Mouse (Mus musculus) T-helper 1 cell (primary cell): ENCODE data around the gene Hmgb1.
"Not testable (repeated sequence)": the region's sequence is repeated elsewhere in the genome, so short reads cannot be mapped to it uniquely, and the experiment has no call there.

Experiments used
- in situ Hi-C: fragments of 300-600 bp; cut with MboI, MseI; formaldehyde crosslinking; loops from one replicate; pipeline ENCODE4 v1.15.1; 2025; ENCODE audit warnings: high pct_unique_total_duplicates

Gene Hmgb1

DNA sequence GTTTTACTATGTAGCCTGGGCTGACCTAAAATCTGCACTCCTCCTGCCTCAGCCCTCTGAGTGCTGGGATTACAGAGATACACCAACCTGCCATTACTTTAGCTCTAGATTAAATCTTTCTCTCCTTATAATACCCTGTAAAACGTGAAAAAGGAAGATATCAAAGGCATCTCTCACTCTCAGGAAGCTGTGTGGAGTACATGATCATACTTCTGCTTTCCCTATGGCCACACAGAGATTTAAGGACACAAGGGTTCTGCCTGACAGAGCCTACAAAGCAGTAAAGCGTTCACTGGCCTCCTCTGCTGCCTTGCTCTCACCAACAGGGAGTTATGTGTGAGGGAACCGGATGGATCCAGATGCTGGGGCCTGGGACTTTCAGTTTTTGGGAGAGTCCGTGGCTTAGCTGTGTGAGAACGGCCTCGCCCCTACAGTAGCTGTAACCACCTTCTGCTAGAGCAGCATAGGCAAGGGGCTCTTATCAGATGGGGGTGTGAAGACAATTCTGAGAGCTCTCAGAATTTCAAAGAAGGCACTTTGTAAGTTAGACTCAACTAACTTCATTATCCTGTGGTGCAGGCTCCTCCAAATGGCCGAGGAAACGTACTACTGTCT, 36.8 kb downstream of the Hmgb1 start:
- in situ Hi-C loops, result no loop called here

DNA sequence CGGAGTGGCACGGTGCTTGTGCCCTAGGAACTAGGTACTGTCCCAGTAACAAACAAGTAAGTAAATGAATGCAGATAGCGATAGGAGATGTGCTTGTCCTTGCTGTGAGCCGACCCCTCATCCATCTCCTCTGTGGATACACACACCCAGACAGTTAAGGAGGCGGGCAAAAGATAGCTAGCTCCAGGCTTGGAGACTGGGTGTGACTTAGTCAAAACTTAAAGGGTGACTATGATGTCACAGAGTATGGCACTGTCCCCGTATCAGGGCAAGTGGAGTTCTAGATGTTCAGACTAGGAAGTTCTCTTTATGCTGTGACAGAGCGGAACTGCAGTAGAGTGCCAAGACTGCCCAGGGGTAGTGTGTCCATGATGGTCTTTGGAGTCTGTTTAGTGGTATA, 37.6 kb downstream of the Hmgb1 start:
- in situ Hi-C loops, result no loop called here

DNA sequence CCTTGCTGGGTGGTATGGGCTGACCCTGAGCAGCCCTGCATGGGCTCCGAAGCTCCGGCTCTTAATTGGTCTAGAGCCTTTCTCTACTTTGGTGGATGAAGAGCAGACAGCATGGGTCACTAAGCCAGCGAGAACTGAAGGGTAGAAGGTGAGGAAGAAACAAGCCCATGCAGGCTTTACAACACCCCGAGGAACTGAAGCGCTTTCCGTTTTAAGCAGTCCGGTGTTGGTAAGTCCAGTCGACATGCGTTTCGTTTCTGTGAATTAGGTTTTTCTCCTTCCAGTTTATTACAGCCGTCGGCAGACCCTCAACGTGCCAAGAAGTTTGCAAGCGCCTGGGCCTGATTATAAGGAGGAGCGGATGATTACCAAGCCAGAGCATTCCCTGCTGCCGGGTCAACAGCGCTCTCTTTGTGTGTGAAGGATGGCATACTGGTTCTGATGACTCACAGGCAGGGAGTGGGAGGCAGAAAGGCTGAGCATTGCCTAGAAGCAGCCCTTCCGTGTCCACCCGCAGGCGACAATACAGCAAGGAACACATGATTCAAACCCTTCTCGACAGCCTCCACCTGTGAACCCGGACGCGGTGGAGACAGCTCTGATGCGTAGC, 40.4 kb downstream of the Hmgb1 start:
- in situ Hi-C loops, result no loop called here

DNA sequence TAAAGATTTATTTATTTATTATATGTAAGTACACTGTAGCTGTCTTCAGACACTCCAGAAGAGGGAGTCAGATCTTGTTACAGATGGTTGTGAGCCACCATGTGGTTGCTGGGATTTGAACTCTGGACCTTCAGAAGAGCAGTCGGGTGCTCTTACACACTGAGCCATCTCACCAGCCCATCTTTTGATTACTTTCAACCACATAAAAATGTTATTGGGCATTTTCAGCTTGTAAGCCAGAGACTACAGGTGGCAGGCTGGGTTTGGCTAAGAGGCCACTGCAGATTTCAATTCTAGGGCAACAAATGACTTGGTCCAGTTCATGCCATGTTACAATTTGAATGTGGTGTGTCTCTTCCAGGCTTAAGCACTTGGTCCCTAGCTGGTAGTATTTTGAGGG, 43.1 kb downstream of the Hmgb1 start:
- in situ Hi-C loops, result not testable (repeated sequence)

DNA sequence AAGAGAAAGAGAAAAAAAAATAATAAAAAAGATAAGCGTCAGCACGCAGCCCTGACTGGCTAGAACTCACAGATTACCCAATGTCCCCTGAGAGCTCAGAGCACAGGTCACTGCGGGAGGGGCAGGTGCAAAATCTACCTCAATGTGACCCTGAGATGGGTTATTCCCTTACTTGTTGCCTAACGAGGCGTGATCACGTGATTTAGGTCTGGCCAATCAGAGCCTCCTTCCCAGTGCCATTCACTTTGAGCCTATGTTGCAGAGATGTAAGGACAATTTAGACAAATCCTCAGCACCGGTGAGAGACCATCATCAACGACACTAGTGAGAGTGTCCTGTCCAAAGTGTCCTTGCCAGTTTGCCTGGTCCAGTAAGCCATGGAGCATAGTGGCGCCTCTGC, 44.0 kb downstream of the Hmgb1 start:
- in situ Hi-C loops, result no loop called here

DNA sequence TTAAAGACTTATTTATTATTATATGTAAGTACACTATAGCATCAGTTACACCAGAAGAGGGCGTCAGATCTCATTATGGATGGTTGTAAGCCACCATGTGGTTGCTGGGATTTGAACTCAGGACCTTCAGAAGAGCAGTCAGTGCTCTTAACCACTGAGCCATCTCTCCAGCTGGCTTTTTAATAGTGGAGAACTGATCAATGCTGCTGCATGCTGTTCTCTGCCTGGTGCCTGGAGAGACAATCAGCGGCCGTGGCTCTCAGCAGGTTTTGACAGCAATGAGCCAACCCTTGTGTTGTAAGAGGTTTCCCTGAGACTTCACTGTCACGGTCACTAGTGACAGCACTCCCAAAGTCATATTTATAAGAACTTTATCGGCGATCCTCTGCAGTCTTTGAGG, 46.2 kb downstream of the Hmgb1 start:
- in situ Hi-C loops, result not testable (repeated sequence)

DNA sequence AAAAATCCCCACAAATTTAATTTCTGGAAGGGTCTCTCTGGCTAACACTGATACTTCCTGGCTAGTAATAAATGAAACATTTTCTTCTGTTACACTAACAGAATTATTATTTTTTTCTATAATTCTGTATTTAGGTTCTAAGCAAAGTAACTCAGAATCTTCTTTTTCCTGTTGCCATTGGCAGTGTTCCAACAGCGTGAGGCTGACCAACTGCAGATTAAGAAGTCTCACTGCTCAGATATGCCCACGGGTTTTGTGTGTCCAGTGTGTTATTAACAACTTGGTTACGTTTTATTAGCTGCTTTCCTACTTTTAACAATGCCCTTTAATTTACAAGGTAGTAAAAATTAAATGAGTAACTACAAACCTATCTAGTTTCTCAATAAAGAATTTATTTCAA, 46.8 kb downstream of the Hmgb1 start:
- in situ Hi-C loops, result no loop called here

DNA sequence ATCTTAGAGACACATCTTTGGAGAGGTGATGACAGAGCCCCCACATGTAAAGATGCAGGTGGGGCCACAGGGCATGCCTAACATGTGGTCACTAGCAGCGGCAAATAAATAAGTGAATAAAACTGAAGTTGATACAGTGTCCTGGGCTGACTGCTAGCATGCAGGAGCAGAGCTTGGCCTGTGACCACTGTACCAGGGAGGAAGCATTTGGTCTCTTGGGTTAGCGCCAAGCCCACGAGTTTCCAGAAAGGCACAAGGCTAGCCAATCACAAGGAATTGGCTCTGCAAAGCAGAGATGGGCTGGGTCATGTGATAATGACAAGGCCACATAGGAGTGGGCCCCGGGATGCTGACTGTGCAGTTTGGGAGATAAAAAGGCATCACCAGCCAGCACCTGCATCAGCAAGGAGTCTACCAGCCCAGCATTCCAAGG, 47.3 kb downstream of the Hmgb1 start:
- in situ Hi-C loops, result no loop called here

DNA sequence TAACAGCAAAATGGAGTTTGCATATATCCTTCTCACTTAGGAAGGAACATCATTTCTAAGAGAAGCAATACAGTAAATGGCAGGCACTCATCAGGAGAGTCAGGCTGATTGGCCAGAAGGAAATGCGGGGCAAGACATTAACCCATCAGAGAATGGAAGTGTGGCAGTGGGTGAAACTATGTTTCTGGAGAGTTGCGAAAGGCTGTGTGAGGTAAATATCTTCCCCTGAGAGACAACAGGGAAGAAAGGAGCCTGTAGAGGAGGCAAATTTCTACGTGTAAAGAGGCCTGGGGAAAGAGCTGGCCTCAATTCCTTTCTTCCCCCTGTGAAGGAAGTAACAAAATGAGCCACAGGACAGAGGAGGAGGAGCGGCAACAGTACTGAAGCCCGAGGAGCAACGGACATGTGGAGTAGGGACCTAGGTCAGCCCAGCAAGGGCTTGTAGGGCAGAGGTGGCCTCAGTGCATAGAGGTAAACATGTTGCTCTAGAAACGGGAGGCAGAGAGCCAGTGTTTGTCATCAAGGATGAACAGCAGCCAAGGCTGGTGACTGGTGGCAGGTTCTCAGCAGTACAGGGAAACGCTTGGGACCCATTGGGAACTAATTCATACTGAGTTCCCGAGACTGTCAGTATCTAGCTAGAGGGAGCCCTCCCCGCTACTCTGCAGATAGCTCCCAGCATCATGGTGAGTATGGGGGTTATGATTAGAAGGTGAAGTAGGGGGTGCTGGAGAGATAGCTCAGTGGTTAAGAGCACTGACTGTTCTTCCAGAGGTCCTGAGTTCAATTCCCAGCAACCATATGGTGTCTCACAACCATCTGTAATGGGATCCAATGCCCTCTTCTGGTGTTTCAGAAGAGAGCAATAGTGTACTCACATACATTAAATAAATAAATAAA, 48.6 kb downstream of the Hmgb1 start:
- in situ Hi-C loops, result no loop called here

DNA sequence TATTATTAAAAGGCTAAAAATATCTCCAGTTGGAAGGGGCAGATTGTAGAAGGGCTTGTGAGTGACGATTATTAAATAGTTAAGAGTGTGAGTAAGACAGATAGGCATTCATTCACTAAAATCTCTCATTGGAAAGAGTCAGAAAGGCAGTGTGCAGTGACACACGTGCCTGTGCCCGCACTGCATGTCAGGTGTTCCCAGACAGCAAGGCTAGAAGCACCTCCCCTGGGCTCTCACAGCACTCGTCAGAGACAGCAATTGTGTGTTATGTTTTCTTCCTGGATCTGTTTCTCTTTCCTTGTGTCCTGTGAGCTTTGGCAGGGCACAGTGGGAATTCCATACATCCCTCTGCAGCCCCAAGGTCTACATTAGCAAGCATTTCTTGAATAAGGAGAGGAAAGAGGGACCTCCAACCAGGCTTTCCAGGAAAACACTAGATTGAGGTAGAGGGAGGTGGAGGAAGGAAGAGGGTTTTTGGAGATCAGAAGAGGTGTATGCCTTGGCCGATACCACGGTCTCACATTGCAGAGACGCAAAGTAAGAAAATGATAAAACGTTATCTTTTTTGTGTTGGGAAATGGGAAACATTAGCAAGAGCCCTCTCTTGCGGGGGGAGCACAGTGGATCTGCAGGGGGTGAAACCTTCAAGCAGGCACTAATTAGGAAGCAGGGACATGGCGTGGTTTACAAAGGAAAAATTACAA, 49.4 kb downstream of the Hmgb1 start:
- in situ Hi-C loops, result no loop called here

DNA sequence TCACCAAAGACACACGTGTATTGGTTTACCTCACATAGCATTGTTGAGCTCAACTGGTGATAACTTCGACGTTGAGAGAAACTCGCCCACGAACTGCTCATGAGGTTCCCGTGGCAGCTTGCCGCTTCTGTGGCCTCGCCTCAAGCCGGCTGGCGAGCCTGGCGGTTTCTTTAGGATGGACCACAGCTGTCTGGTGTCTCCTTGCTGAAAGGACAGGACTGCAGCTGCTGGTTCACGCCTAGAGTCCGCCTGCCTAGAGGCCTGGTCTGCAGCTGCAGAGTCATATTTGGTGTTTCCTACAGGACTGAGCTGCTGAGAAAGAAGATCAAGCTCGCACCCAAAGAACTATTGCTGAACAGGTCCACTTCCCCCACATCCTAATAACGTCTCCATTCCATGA, 55.8 kb downstream of the Hmgb1 start:
- in situ Hi-C loops, result no loop called here

DNA sequence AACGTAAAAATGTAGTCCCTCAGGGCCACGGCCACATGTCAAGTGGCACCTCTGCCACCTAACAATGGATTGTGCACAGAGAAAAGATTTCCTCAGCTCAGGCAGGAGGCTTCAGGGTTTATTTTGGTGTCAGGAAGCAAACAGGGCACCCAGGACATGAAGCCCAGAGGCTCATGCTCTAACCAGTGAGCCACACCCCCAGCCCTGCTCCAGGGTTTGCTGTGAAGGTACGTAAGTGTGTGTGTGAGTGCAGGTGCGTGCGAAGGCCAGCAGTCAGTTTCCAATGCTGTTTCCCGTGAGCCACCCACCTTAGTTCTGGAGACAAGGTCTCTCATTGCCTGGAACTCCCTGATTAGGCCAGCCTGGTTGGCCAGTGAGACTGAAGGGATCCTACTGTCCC, 60.5 kb downstream of the Hmgb1 start:
- in situ Hi-C loops, result no loop called here

DNA sequence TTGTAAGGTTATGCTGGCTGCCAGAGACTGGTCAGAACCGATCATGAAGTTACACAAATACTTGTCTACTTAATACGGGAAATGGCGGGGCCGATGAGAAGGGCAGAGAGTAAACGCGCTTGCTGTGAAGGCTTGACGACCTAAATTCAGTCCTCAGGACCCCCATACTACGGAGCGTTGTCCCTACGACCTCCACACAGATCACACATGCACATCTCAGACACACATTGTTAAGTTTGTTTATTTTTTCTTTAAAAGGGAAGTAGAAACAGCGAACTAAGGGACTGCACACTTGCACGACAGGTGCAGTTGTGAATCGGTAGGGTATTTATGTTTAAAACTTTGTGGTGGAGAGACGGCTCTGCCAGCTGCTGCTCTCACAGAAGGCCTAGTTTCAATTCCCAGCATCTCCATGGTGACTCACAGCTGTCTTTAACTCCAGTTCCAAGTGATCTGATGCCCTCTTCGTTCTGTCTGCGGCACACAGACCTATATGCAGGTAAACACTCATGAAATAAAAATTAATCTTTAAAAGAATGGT, 64.9 kb downstream of the Hmgb1 start:
- in situ Hi-C loops, result no loop called here

DNA sequence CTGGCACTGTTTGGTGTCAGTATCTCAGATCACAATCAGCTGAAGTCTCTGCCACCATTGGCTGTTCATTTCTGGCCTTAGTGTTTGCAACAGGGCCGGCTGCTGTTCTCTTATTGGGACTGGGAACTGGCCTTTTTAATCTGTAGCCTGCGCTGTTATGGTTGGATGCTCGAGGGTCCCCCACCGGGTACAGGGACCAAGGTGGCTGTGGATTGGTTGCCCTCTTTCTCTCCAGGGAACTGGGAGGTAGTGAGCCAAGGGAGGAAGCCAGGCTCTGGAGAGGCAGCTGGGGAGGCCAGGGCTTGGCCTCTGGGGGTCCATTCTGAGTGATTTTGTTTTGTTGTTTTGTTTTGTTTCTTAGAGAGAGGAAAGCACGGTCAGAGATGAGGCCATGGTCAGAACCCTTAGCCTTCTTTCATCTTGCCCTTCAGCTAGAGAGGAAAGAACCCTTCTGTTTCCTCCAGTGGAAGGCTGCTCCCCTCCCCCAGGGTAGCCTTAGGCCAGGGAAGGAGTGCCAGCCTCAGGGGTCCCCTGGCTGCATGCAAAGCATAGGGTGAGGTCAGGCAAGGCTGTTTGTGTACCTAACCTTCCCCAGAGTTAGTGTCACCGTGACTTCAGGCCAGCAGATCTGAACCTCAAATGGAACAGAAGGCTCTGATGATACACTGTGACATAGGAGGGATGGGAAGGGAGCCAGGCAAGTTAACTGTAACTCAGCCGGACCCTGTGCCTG, 66.3 kb downstream of the Hmgb1 start:
- in situ Hi-C loops, result no loop called here

DNA sequence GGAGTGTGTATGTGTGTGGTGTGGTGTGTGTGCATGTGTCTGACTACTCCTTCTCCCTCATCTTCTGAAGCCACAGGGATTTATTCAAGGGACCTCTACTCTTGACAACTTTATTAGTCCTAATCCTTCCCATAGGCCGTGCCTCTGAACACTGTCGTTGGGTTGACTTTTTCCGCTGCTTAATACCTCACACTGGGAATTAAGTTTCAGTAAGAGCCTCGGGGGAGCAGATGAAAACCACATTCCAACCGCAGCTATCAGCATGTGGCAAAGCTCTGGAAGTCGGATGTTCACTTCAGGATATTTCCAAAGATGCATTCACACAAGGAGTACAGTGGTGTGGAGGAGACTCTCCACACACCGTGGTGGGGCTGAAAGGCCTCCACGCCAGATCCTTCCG, 69.7 kb downstream of the Hmgb1 start:
- in situ Hi-C loops, result loop anchor here (5.0 kb wide), 1 partner anchor 42 kb away; no protein-coding TSS in a partner anchor

DNA sequence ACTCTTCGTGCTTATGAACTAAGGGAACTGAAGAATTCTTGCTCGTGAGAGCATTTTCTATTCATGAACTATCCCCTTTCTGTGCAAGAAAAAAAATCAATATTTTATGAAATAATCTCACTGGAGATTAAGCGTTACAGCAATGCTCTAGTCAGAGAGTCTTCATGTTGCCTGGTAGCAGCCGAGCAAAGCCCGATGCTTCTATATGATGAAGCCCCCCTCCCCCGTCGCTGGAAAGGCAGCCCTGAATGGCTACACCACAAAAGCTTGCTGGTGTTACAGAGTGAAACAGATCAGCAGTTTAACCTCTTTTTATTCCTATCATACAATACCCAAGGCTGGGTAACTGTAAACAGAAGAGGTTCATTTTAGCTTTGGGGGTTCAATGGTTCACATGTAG, 70.3 kb downstream of the Hmgb1 start:
- in situ Hi-C loops, result loop anchor here (5.0 kb wide), 1 partner anchor 42 kb away; no protein-coding TSS in a partner anchor

DNA sequence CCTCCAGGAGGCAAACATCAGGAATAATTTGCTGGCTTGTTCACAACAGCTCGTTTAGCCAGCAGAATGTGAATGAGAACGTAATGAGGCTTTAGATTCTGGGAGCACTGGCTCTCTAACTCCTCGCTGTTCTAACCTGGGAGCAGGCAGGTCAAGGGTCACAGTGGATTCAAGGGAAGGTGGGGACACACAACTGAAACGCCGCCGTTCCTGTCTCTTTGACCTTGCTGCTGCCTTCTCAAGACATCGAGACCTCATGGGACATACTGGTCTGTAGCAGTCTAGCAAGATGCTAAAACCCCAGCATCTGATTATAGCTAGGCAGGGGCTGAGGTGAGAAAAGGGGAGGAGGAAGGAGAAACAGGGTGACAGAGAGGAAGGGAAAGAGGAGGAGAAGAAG, 70.8 kb downstream of the Hmgb1 start:
- in situ Hi-C loops, result loop anchor here (5.0 kb wide), 1 partner anchor 41 kb away; no protein-coding TSS in a partner anchor

DNA sequence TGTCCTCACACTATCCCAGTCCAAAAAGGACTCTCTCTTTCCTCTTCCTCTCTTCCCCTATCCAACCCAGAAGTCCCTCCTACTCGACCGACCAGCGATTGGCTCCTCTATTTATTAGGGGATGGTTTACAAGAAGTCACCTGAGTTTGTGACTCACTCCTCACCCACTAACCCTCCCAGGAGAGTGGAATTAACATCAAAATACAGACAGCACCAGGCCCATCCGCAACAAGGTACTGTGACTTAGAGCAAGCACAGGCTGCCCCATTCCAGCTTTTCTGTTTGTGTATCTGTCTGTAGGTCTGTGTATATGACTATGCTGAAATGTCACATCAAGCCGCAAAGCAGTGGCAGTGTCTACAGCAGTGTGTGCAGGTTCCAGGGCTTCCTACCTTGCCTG, 71.7 kb downstream of the Hmgb1 start:
- in situ Hi-C loops, result loop anchor here (5.0 kb wide), 1 partner anchor 40 kb away; no protein-coding TSS in a partner anchor

DNA sequence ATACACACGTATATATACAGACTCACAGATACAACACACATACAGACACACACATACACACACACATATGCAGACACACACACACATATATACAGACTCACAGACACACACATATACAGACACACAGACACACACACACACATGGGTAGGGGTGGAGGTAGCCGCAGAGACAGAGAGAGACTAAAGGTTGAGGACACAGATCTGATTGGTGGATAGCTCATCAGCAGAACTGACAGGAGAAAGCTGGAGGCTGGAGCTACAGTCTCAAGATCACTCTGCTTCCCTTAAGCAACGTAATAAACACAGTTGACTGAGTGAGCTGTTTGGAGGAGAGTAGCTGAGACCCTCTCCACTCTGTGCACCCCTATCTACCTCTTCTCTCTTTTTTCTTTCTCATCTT, 75.1 kb downstream of the Hmgb1 start:
- in situ Hi-C loops, result no loop called here

DNA sequence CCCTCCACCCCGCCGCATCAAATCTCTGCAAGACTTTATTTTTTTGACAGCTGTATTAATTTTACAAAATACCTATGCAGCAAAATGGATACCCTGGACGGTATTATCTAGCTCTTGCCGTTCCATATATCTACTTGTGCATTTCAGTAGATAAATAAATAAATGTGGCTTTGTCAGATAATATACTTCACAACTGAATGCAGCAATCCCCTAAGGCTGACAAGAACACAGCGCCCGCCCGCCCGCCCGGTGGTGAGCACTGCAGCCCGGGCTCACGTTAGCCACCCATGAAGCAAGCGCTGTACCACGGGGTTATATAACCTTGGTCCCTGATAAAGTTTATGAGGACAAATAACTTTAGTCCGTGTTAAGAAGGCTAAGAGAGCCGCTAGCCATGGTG, 76.1 kb downstream of the Hmgb1 start:
- in situ Hi-C loops, result no loop called here

DNA sequence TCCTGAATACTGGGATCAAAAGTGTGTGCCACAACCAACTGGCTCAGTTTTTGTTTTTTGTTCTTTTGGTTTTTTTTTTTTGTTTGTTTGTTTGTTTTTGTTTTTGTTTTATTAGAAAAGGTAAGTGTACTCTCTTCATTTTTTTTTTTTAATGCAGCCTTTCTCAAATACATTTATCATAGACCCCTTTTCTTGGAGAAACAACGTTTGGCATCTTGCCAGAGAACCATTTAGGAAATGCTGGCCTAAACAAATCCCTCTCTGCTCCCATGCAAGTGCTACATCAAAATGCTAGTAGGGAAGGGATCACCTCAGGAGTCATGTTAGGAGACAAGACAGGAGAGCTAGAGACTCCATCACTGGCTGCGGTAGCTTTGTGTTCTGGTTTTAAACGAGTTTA, 76.7 kb downstream of the Hmgb1 start:
- in situ Hi-C loops, result no loop called here
